Mouse (Mus musculus) ovary, postnatal 14 days (tissue): ENCODE data around the gene Pex16.

Source experiments
- DNase-seq: peaks from one replicate; pipeline ENCODE4 v3.0.0; 2022; ENCODE audit warnings: low spot score

Gene Pex16

GRCm38 (mm10) chr2:92370821-92371805, 3.4 kb upstream of the Pex16 start:
- peak; percentile 64 for DNase-seq

- no peak for DNase-seq
Measured at GRCm38 (mm10) chr2:92371971-92372690, 2.3 kb upstream of the Pex16 start.

GRCm38 (mm10) chr2:92372767-92373436, 1.6 kb upstream of the Pex16 start:
- DNase-seq = no peak

GRCm38 (mm10) chr2:92373437-92373813, 1.1 kb upstream of the Pex16 start:
- no peak for DNase-seq

GRCm38 (mm10) chr2:92375099-92375623, 685 bp downstream of the Pex16 start:
- peak; percentile 88 for DNase-seq

GRCm38 (mm10) chr2:92375788-92376187, 1.3 kb downstream of the Pex16 start:
- no peak for DNase-seq

- no peak for DNase-seq
Measured at GRCm38 (mm10) chr2:92376300-92376699, 1.8 kb downstream of the Pex16 start.

- no peak for DNase-seq
Measured at GRCm38 (mm10) chr2:92377320-92377719, 2.8 kb downstream of the Pex16 start.

- DNase-seq = no peak
Measured at GRCm38 (mm10) chr2:92379783-92380494, 5.5 kb downstream of the Pex16 start.

GRCm38 (mm10) chr2:92380495-92381050, 6.1 kb downstream of the Pex16 start:
- no peak for DNase-seq

- no peak for DNase-seq
Measured at GRCm38 (mm10) chr2:92381161-92381560, 6.7 kb downstream of the Pex16 start.

- no peak for DNase-seq
Measured at GRCm38 (mm10) chr2:92381901-92382588, 7.6 kb downstream of the Pex16 start, which contains the start of gene 1700029I15Rik. TSS of gene 1700029I15Rik (plus strand) at chr2:92382538.

- no peak for DNase-seq
Measured at GRCm38 (mm10) chr2:92382759-92383158, 8.3 kb downstream of the Pex16 start.

GRCm38 (mm10) chr2:92384101-92384500, 9.6 kb downstream of the Pex16 start:
- DNase-seq = no peak

GRCm38 (mm10) chr2:92385113-92386051, 10.9 kb downstream of the Pex16 start:
- no peak for DNase-seq

GRCm38 (mm10) chr2:92386821-92387570, 12.5 kb downstream of the Pex16 start:
- DNase-seq = no peak

GRCm38 (mm10) chr2:92387646-92388045, 13.2 kb downstream of the Pex16 start:
- DNase-seq = no peak

- no peak for DNase-seq
Measured at GRCm38 (mm10) chr2:92388081-92388517, 13.6 kb downstream of the Pex16 start.
